Mouse (Mus musculus): Measurements from ENCODE around the gene Elmo2. TPM values are rescaled to one million over a fixed set of nuclear protein-coding genes. Genes with fewer than 3 reads are reported as not detected.
A peak's percentile ranks its signal among the peaks of the same experiment; 100 is the strongest.

Elmo2 gene
- polyA plus RNA-seq, 1 experiment = 16.3 TPM

DNA sequence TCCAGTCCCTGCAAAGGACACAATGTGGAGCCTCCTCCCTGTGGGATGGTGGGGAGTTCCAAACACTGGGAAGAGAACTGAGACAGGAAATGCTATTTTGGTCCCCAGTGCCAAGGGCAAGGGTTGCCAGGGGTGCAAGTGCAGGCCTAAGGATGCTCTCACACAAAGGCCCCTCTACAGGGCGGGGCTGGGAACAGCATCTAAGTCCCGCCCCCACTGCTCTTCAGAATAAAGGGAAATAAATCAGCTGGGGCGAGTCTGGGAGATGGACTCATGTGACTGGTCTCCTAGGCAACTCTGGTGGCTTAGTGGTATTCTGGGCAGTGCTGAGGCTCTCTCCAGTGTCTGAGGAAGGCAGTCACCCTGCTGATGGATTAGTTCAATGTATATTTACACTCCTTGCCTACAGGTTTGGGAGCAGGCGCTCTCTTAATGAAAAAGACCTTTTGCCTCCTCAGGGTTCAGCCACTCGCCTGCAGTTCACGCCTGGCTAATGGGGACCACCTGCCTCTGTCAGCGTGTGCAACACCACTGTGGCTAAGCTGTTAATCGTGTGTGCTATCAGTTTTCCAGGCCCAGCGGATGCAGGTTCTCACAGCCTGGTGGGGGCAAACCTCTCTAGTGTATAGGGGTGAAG lies 9.3 kb downstream of the Elmo2 start:
- Histone ChIP-seq H3K4me1 (peaks cover 66% of the 10 kb centered on the region), H3K36me3 (replicated peaks; ENCODE audit: low read length) (peaks cover 71% of the 10 kb centered on the region), H3K9me3 (no peaks in the 10 kb centered on the region), H3K27me3 (replicated peaks) (no peaks in the 10 kb centered on the region), H3K4me3 (replicated peaks) (peak overlapping the region; percentile 26)
- no peak for TF ChIP-seq FLI1 (IDR thresholded peaks at IDR 0.05; ENCODE audit: low read length)
- no peak for TF ChIP-seq GATA1 (IDR thresholded peaks at IDR 0.05; ENCODE audit: borderline replicate concordance, low read length)

DNA sequence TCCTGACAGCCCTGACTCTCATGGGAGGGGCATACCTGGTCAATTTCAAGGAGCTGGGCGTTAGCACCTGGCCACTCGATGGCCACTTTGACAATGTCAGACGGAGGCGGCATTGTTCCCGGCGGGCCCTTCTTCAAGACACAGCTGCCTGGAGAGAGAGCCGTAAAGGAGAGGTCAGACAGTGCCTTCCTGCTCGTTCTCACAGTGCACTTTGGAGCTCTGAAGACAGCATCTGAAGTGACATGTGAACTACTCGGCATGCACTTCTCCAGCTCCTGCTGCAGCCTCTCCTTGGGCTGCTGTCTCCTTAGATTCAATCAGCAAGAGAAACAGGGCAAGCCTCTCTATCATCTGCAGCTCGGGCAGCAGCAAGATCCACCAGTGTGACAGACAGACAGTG lies 10.1 kb downstream of the Elmo2 start:
- Histone ChIP-seq H3K36me3 (replicated peaks; ENCODE audit: low read length) (peaks cover 76% of the 10 kb centered on the region), H3K27me3 (replicated peaks) (no peaks in the 10 kb centered on the region), H3K4me3 (replicated peaks) (no peak overlapping the region), H3K4me1 (peaks cover 61% of the 10 kb centered on the region), H3K9me3 (no peaks in the 10 kb centered on the region)
- TF ChIP-seq FLI1 (IDR thresholded peaks at IDR 0.05; ENCODE audit: low read length) = no peak
- TF ChIP-seq GATA1 (IDR thresholded peaks at IDR 0.05; ENCODE audit: borderline replicate concordance, low read length) = no peak

DNA sequence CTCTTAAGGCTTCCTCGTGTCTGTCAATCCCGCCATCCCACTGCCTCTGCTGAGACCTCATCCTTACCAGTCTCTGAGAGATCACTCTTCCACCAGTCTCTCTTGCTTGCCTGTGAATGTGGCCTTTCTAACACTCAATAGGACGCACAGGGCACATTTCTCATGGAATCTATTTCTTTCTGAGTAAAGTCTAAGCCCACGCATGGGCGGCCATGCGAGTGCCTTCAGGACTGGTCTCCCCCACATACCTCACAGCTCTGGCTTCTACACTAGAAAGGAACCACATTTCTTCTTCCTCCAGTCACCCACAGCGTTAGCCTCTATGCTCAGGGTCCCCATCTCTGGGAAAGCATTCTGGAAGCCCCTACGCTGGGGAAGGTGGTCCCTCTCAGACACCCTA lies 12.1 kb downstream of the Elmo2 start:
- no peaks in the 10 kb centered on the region for H3K9me3 ChIP-seq
- no peak overlapping the region for H3K4me3 ChIP-seq (replicated peaks)
- no peak for TF ChIP-seq FLI1 (IDR thresholded peaks at IDR 0.05; ENCODE audit: low read length)
- TF ChIP-seq GATA1 (IDR thresholded peaks at IDR 0.05; ENCODE audit: borderline replicate concordance, low read length) = no peak
- H3K27me3 ChIP-seq (replicated peaks) = no peaks in the 10 kb centered on the region
- peaks cover 96% of the 10 kb centered on the region for H3K36me3 ChIP-seq (replicated peaks; ENCODE audit: low read length)
- peaks cover 45% of the 10 kb centered on the region for H3K4me1 ChIP-seq

DNA sequence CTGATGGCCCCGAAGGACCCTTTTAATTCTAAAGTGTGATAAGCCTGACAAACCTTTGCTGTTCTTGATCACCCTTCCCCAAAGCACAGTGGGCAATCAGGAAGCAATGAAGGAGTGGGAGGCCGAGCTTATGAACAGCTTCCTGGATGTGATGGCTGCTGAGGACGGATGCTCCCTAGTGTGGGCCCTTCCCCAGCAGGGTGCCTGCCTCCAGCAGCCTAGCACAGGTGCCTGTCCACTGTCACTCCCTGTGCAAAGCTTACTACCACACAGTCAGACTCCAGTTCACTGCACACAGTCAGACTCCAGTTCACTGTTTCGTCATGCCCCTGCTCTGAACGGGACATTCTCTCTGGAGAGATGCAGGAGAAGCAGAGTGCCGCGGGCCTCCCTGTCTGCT lies 13.9 kb downstream of the Elmo2 start:
- Histone ChIP-seq H3K4me3 (replicated peaks) (no peak overlapping the region), H3K36me3 (replicated peaks; ENCODE audit: low read length) (peaks cover 99% of the 10 kb centered on the region), H3K27me3 (replicated peaks) (no peaks in the 10 kb centered on the region), H3K9me3 (no peaks in the 10 kb centered on the region), H3K4me1 (peaks cover 27% of the 10 kb centered on the region)
- TF ChIP-seq GATA1 (IDR thresholded peaks at IDR 0.05; ENCODE audit: borderline replicate concordance, low read length) (no peak), FLI1 (IDR thresholded peaks at IDR 0.05; ENCODE audit: low read length) (no peak)

DNA sequence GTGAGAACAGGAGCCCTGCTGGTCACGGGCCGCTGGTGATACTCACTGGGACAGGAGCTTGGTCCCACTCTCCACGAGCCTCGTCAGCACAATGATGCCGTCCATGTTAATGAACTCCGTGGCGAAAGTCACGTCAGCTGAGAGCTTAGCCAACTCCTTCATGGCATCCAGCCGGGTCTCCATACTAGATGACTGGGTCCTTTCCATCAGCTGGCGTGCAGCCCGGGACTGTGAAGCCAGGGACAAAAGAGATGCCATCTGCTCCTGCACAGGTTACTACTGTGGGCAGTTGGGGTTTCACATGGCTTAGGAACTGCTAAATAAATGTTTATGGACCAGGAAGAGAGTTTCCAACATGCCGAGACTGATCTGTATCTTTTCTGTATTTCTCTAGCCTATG lies 14.7 kb downstream of the Elmo2 start:
- H3K36me3 ChIP-seq (replicated peaks; ENCODE audit: low read length) = peaks cover 100% of the 10 kb centered on the region
- H3K9me3 ChIP-seq = no peaks in the 10 kb centered on the region
- H3K27me3 ChIP-seq (replicated peaks) = no peaks in the 10 kb centered on the region
- TF ChIP-seq FLI1 (IDR thresholded peaks at IDR 0.05; ENCODE audit: low read length) (no peak), GATA1 (IDR thresholded peaks at IDR 0.05; ENCODE audit: borderline replicate concordance, low read length) (no peak)
- H3K4me1 ChIP-seq = peaks cover 19% of the 10 kb centered on the region
- H3K4me3 ChIP-seq (replicated peaks) = no peak overlapping the region

DNA sequence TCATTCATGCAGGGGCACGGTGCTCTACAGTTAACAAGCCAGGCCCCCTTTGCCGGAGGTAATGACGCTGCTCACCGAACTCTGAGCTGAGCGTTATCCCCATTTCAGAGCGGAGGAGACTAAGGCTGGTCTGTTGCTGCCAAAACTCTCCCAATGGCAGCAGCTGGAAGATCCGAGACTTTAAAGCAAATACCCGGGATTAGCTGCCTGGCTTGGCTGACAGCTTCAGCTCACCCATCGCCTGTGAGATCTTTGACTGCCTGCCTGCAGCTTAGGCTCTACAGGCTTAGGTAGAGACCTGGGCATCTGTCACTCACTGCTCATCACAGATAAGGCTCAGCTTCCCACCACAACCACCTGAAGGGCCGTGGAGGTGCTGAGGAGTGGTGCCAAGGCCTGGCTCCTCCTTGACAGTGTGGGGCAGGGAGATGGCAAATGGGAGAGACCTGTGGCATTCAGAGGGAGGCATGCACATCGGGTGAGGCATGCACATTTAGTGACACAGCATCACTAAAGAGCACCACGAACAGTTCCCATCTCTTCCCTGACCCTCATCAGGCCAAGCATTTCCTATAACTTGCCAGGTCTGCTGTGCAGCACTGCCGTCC lies 15.4 kb downstream of the Elmo2 start:
- TF ChIP-seq GATA1 (IDR thresholded peaks at IDR 0.05; ENCODE audit: borderline replicate concordance, low read length) = no peak
- no peak for TF ChIP-seq FLI1 (IDR thresholded peaks at IDR 0.05; ENCODE audit: low read length)
- no peaks in the 10 kb centered on the region for H3K9me3 ChIP-seq
- H3K27me3 ChIP-seq (replicated peaks) = no peaks in the 10 kb centered on the region
- peaks cover 12% of the 10 kb centered on the region; the same call in 1 of the 2 replicates for H3K4me1 ChIP-seq
- H3K4me3 ChIP-seq (replicated peaks) = no peak overlapping the region
- peaks cover 100% of the 10 kb centered on the region for H3K36me3 ChIP-seq (replicated peaks; ENCODE audit: low read length)

DNA sequence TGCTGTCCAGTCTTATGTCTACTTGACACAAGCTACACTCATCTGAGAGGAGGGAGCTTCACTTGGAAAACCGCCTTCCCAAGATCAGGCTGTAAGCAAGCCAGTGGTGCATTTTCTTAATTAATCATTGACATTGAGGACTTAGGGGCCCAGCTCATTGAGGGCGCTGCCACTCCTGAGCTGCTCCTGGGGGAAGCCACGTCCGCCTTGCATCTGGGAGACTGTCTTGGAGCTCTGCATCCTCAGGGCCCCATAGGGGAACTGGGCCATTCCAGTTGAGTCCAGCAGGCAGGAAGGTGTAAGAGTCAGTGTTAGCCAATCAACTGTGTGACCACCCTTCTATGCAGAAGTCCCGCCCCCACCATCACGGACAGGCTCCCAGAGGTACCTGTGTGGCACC lies 18.5 kb downstream of the Elmo2 start:
- Histone ChIP-seq H3K9me3 (peaks cover 6% of the 10 kb centered on the region), H3K4me1 (peaks cover 7% of the 10 kb centered on the region; the same call in 1 of the 2 replicates), H3K4me3 (replicated peaks) (no peak overlapping the region), H3K36me3 (replicated peaks; ENCODE audit: low read length) (peaks cover 100% of the 10 kb centered on the region), H3K27me3 (replicated peaks) (no peaks in the 10 kb centered on the region)
- TF ChIP-seq FLI1 (IDR thresholded peaks at IDR 0.05; ENCODE audit: low read length) (no peak), GATA1 (IDR thresholded peaks at IDR 0.05; ENCODE audit: borderline replicate concordance, low read length) (no peak)

DNA sequence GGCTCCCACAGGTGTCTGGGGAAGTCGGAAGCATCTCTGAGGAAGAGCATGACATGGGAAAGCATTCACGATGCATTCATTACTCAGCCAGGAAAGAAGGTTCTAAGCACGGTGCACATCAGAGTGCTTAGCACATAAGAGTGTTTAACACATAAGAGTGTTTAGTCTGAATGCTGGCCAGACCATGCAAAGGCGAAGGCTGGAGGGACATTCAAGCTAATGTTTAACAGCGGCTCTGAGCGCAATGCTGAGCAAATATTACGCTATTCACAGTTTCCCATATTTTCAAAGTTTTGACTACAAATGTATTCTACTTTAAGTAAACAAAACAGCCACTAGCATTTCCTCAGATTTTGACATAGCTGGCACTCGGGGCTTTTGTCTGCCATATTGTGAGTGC lies 20.8 kb downstream of the Elmo2 start:
- no peak overlapping the region for H3K4me3 ChIP-seq (replicated peaks)
- H3K27me3 ChIP-seq (replicated peaks) = no peaks in the 10 kb centered on the region
- peaks cover 6% of the 10 kb centered on the region for H3K9me3 ChIP-seq
- H3K4me1 ChIP-seq = no peaks in the 10 kb centered on the region; the same call in 1 of the 2 replicates
- H3K36me3 ChIP-seq (replicated peaks; ENCODE audit: low read length) = peaks cover 100% of the 10 kb centered on the region
- TF ChIP-seq FLI1 (IDR thresholded peaks at IDR 0.05; ENCODE audit: low read length) (no peak), GATA1 (IDR thresholded peaks at IDR 0.05; ENCODE audit: borderline replicate concordance, low read length) (no peak)

DNA sequence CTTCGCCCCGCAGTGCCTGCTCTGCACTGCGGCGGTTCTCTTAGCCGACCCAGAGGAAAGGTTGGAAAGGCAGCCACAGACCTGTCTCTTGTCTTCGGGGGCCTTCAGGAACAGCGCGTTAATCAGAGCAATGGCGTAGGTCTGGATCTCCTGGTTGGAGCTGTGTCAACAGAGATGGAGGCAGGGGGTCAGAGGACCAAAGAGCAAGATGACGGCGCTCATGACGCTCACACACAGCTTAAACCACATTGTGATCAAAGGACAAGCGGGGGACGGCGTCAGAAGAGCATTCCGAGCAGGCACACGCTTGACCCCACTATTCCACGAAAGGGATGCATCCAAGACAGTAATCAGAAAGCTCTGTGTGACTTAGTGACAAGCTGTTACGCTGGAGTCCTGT lies 21.5 kb downstream of the Elmo2 start:
- Histone ChIP-seq H3K4me3 (replicated peaks) (no peak overlapping the region), H3K4me1 (no peaks in the 10 kb centered on the region; the same call in 1 of the 2 replicates), H3K36me3 (replicated peaks; ENCODE audit: low read length) (peaks cover 100% of the 10 kb centered on the region), H3K9me3 (peaks cover 6% of the 10 kb centered on the region), H3K27me3 (replicated peaks) (no peaks in the 10 kb centered on the region)
- no peak for TF ChIP-seq FLI1 (IDR thresholded peaks at IDR 0.05; ENCODE audit: low read length)

DNA sequence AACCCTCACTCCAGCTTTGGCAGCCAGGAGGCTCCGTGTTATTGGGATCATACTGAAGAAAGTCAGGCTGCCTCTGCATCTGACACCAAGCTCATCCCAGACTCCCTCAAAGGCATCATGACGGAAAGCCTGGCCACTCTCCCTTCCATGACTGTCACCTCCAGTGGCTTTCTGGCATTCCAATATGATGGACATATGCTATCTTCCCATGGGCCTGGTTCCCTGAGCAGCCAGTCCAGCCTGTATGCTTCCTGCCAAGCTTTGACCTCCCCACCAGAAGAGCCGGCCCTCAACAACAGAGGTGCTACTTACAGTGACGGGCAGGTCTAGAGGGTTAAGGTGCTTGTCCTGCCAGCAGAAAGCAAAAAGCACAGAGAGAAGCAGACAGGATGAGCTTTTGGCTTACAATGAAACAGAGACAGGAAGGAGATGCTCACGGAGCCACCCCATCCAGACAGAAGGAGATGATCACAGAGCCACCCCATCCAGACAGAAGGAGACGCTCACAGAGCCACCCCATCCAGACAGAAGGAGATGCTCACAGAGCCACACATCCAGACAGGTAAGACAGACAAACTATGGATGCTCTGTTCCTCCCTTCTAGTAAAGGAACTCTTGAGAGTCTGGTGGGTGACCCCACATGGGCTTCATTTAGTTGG lies 22.8 kb downstream of the Elmo2 start:
- Histone ChIP-seq H3K4me1 (peaks cover 4% of the 10 kb centered on the region; the same call in 1 of the 2 replicates), H3K36me3 (replicated peaks; ENCODE audit: low read length) (peaks cover 100% of the 10 kb centered on the region), H3K4me3 (replicated peaks) (no peak overlapping the region), H3K9me3 (peaks cover 6% of the 10 kb centered on the region), H3K27me3 (replicated peaks) (no peaks in the 10 kb centered on the region)
- no peak for TF ChIP-seq FLI1 (IDR thresholded peaks at IDR 0.05; ENCODE audit: low read length)
- TF ChIP-seq GATA1 (IDR thresholded peaks at IDR 0.05; ENCODE audit: borderline replicate concordance, low read length) = no peak
